11 mouse cellular contexts compared by ENCODE assay signal in genomic region chr10:81420191-81420767, GRCm38 (mm10). TPM values are rescaled to one million over a fixed set of nuclear protein-coding genes. Genes with fewer than 3 reads are reported as not detected.
A peak's percentile ranks its signal among the peaks of the same experiment; 100 is the strongest.
DNase-seq lines count a peak whose midpoint lies in the region; ATAC-seq and TF ChIP-seq lines count a peak whose summit lies in the region.
"Had no signal": no experiment of that assay in that cellular context is flagged by ENCODE, and none has a peak within 500 bp of the region (broad histone marks: within the 10 kb centered on the region; RNA-seq: fewer than 3 reads in every experiment).

No protein-coding gene starts in this region.

- no peaks in the 10 kb centered on the region for H3K27me3 ChIP-seq in kidney, embryonic 14.5 days (ENCODE audit: control insufficient read depth, insufficient read depth, low read length)
- peaks cover 9% of the 10 kb centered on the region for H3K27me3 ChIP-seq in intestine, postnatal 0 days (replicated peaks; ENCODE audit: control insufficient read depth, insufficient read depth, low read length)
- peaks cover 26% of the 10 kb centered on the region for H3K27me3 ChIP-seq in forebrain, embryonic 13.5 days

- TF ChIP-seq CTCF in intestine, postnatal 0 days (IDR thresholded peaks at IDR 0.05; ENCODE audit: low read depth), result no peak

- H3K4me1 ChIP-seq in kidney, embryonic 14.5 days (ENCODE audit: control insufficient read depth, insufficient read depth, low read length), result peaks cover 40% of the 10 kb centered on the region
- H3K4me1 ChIP-seq in intestine, postnatal 0 days (replicated peaks; ENCODE audit: control insufficient read depth, insufficient read depth, low read length), result no peaks in the 10 kb centered on the region
- peaks cover 52% of the 10 kb centered on the region for H3K4me1 ChIP-seq in forebrain, embryonic 13.5 days

- H3K4me2 ChIP-seq in kidney, embryonic 14.5 days (replicated peaks; ENCODE audit: low read depth, low read length), result no peak overlapping the region
- no peak overlapping the region for H3K4me2 ChIP-seq in intestine, postnatal 0 days (replicated peaks; ENCODE audit: low read depth)
- H3K4me2 ChIP-seq in forebrain, embryonic 13.5 days, result no peak overlapping the region
- H3K4me2 ChIP-seq: liver, embryonic 15.5 days had no signal

- DNase-seq in kidney, adult 8-10 months, result peak; percentile 15 to 19
- peak; percentile 34 for DNase-seq in 3134 (ENCODE audit: extremely low read depth, insufficient read length, low spot score)
- peak; percentile 71 for DNase-seq in adrenal gland, postnatal 25 days
- peak; percentile 20 to 24 for DNase-seq in gastrocnemius, postnatal 4 days (ENCODE audit: low spot score in 2 of 2)

- H3K4me3 ChIP-seq in kidney, embryonic 14.5 days (ENCODE audit: low read length), result no peak overlapping the region
- H3K4me3 ChIP-seq in intestine, postnatal 0 days (ENCODE audit: low read depth, low read length), result no peak overlapping the region
- H3K4me3 ChIP-seq in forebrain, embryonic 13.5 days, result no peak overlapping the region
- H3K4me3 ChIP-seq: liver, embryonic 15.5 days had no signal

- WGBS in kidney, embryonic 14.5 days, result 88% methylated on average over 40 of the region's 40 CpGs
- WGBS in intestine, postnatal 0 days, result 86% methylated on average over 40 of the region's 40 CpGs
- 86% methylated on average over 40 of the region's 40 CpGs for WGBS in forebrain, embryonic 13.5 days

- no peak overlapping the region for H3K9ac ChIP-seq in kidney, embryonic 14.5 days (ENCODE audit: low read depth, low read length)
- no peak overlapping the region for H3K9ac ChIP-seq in intestine, postnatal 0 days (ENCODE audit: low read depth, low read length)
- H3K9ac ChIP-seq in forebrain, embryonic 13.5 days, result no peak overlapping the region
- H3K9ac ChIP-seq: liver, embryonic 15.5 days had no signal

- no peak for ATAC-seq in kidney, embryonic 14.5 days (ENCODE audit: low FRiP score, low TSS enrichment)
- ATAC-seq in intestine, postnatal 0 days, result no peak
- no peak for ATAC-seq in forebrain, embryonic 13.5 days
- no peak for ATAC-seq in megakaryocyte progenitor cell, adult 5-6 weeks (replicated peaks; ENCODE audit: poor library complexity)

- peaks cover 9% of the 10 kb centered on the region; the same call in 1 of the 2 replicates for H3K36me3 ChIP-seq in kidney, embryonic 14.5 days (ENCODE audit: control insufficient read depth, insufficient read depth, low read length)
- H3K36me3 ChIP-seq in intestine, postnatal 0 days (ENCODE audit: control insufficient read depth, insufficient read depth), result peaks cover 7% of the 10 kb centered on the region; the same call in 1 of the 2 replicates
- peaks cover 15% of the 10 kb centered on the region for H3K36me3 ChIP-seq in forebrain, embryonic 13.5 days (ENCODE audit: poor library complexity, severe bottlenecking)
- H3K36me3 ChIP-seq: liver, embryonic 15.5 days had no signal

- H3K27ac ChIP-seq in kidney, embryonic 14.5 days (ENCODE audit: low read depth, low read length), result no peak overlapping the region
- H3K27ac ChIP-seq in intestine, postnatal 0 days (ENCODE audit: low read depth, low read length), result no peak overlapping the region
- H3K27ac ChIP-seq in forebrain, embryonic 13.5 days, result no peak overlapping the region
- H3K27ac ChIP-seq: liver, embryonic 15.5 days had no signal

- no peaks in the 10 kb centered on the region for H3K9me3 ChIP-seq in kidney, embryonic 14.5 days (ENCODE audit: control insufficient read depth, low read length)
- no peaks in the 10 kb centered on the region for H3K9me3 ChIP-seq in intestine, postnatal 0 days (ENCODE audit: control insufficient read depth)
- H3K9me3 ChIP-seq in forebrain, embryonic 13.5 days (replicated peaks), result no peaks in the 10 kb centered on the region
- H3K9me3 ChIP-seq: G1E; liver, embryonic 15.5 days had no signal

RNA-seq across cellular contexts. Expression of gene Smim24, which starts 27.4 kb away (rescaled TPM):
- 14.9 and 16.4 TPM in 2 replicates for polyA plus RNA-seq in kidney, embryonic 14.5 days (2014; fragmentation: Nextera tagmentation; extraction: Ambion mirVana)
- 1.4 TPM in 1 of 2 replicates, not detected in the other for total RNA-seq in adrenal gland, postnatal 25 days (2021)
- under 1 TPM; 0.91 to 0.98 TPM for total RNA-seq in gastrocnemius, postnatal 4 days (2021)
- 1,233 and 1,333 TPM in 2 replicates for polyA plus RNA-seq in intestine, postnatal 0 days (2015; fragmentation: Nextera tagmentation; extraction: Ambion mirVana)
- polyA plus RNA-seq in forebrain, embryonic 13.5 days (2015; fragmentation: Nextera tagmentation; extraction: Ambion mirVana), result 1.8 TPM in 2 replicates
- total RNA-seq in megakaryocyte progenitor cell, adult 5-6 weeks (2015), result 31.0 and 31.4 TPM in 2 replicates
- 7.5 and 17.1 TPM in 2 replicates for total RNA-seq in megakaryocyte progenitor cell, adult 5-6 weeks (2017)

RNA-seq across cellular contexts. Expression of gene Gm48552, which starts 31.5 kb away (rescaled TPM):
- polyA plus RNA-seq in kidney, embryonic 14.5 days (2014; fragmentation: Nextera tagmentation; extraction: Ambion mirVana), result 0.61 and 1.5 TPM in 2 replicates
- 1.5 TPM in 1 of 2 replicates, not detected in the other for total RNA-seq in adrenal gland, postnatal 25 days (2021)
- 1 to 10 TPM; 1.3 to 2.0 TPM for total RNA-seq in gastrocnemius, postnatal 4 days (2021)
- polyA plus RNA-seq in intestine, postnatal 0 days (2015; fragmentation: Nextera tagmentation; extraction: Ambion mirVana), result 0.31 TPM in 1 of 2 replicates, not detected in the other
- polyA plus RNA-seq in forebrain, embryonic 13.5 days (2015; fragmentation: Nextera tagmentation; extraction: Ambion mirVana), result 2.1 and 2.3 TPM in 2 replicates
- total RNA-seq in megakaryocyte progenitor cell, adult 5-6 weeks (2015), result not detected in 2 replicates
- total RNA-seq in megakaryocyte progenitor cell, adult 5-6 weeks (2017), result 0.46 TPM in 1 of 2 replicates, not detected in the other
- polyA plus RNA-seq: embryonic facial prominence, embryonic 11.5 days; liver, embryonic 15.5 days had no signal

RNA-seq across cellular contexts. Expression of gene Nfic, which starts 35.2 kb away (rescaled TPM):
- polyA plus RNA-seq in kidney, embryonic 14.5 days (2014; fragmentation: Nextera tagmentation; extraction: Ambion mirVana), result 47.3 and 59.0 TPM in 2 replicates
- 100 and 129 TPM in 2 replicates for total RNA-seq in adrenal gland, postnatal 25 days (2021)
- total RNA-seq in gastrocnemius, postnatal 4 days (2021), result 100 to 1,000 TPM; 274 to 335 TPM
- polyA plus RNA-seq in intestine, postnatal 0 days (2015; fragmentation: Nextera tagmentation; extraction: Ambion mirVana), result 29.2 and 35.1 TPM in 2 replicates
- polyA plus RNA-seq in forebrain, embryonic 13.5 days (2015; fragmentation: Nextera tagmentation; extraction: Ambion mirVana), result 18.5 and 25.2 TPM in 2 replicates
- 35.5 and 36.8 TPM in 2 replicates for total RNA-seq in megakaryocyte progenitor cell, adult 5-6 weeks (2015)
- total RNA-seq in megakaryocyte progenitor cell, adult 5-6 weeks (2017), result 4.0 and 5.0 TPM in 2 replicates

RNA-seq across cellular contexts. Expression of gene Gm48551, which starts 36.0 kb away (rescaled TPM):
- polyA plus RNA-seq in kidney, embryonic 14.5 days (2014; fragmentation: Nextera tagmentation; extraction: Ambion mirVana), result 3.5 and 3.8 TPM in 2 replicates
- 1.7 TPM in 2 replicates for total RNA-seq in adrenal gland, postnatal 25 days (2021)
- 1 to 10 TPM in 1 of 2 experiments, under 1 TPM in 1; 0.70 to 1.5 TPM for total RNA-seq in gastrocnemius, postnatal 4 days (2021)
- polyA plus RNA-seq in intestine, postnatal 0 days (2015; fragmentation: Nextera tagmentation; extraction: Ambion mirVana), result 0.76 and 1.1 TPM in 2 replicates
- 4.2 and 5.8 TPM in 2 replicates for polyA plus RNA-seq in forebrain, embryonic 13.5 days (2015; fragmentation: Nextera tagmentation; extraction: Ambion mirVana)
- 2.6 and 3.0 TPM in 2 replicates for total RNA-seq in megakaryocyte progenitor cell, adult 5-6 weeks (2015)
- 0.62 and 1.7 TPM in 2 replicates for total RNA-seq in megakaryocyte progenitor cell, adult 5-6 weeks (2017)

RNA-seq across cellular contexts. Expression of gene Dohh, which starts 36.1 kb away (rescaled TPM):
- polyA plus RNA-seq in kidney, embryonic 14.5 days (2014; fragmentation: Nextera tagmentation; extraction: Ambion mirVana), result 59.2 and 73.9 TPM in 2 replicates
- total RNA-seq in adrenal gland, postnatal 25 days (2021), result 48.4 and 52.7 TPM in 2 replicates
- total RNA-seq in gastrocnemius, postnatal 4 days (2021), result 10 to 100 TPM; 48.1 to 48.5 TPM
- 54.0 and 59.4 TPM in 2 replicates for polyA plus RNA-seq in intestine, postnatal 0 days (2015; fragmentation: Nextera tagmentation; extraction: Ambion mirVana)
- polyA plus RNA-seq in forebrain, embryonic 13.5 days (2015; fragmentation: Nextera tagmentation; extraction: Ambion mirVana), result 76.7 and 87.3 TPM in 2 replicates
- 9.3 and 13.7 TPM in 2 replicates for total RNA-seq in megakaryocyte progenitor cell, adult 5-6 weeks (2015)
- total RNA-seq in megakaryocyte progenitor cell, adult 5-6 weeks (2017), result 36.5 and 52.5 TPM in 2 replicates

Comparison
In these comparisons a context has a peak if more than half of its experiments do, and no peak if none do; other contexts are left out.
1. DNase-seq: peak in every context shown above with its lines; median percentile 71 in adrenal gland, postnatal 25 days; 34 in 3134; 22 in gastrocnemius, postnatal 4 days; 17 in kidney, adult 8-10 months.